Mouse (Mus musculus) naive thymus-derived CD4-positive, alpha-beta T cell, adult 2 months (primary cell): ENCODE results near the gene Prpf8.
A peak's percentile ranks its signal among the peaks of the same experiment; 100 is the strongest.

ENCODE experiments used
- DNase-seq: peaks from one replicate; pipeline ENCODE4 v3.0.0-alpha.2; 2011; ENCODE audit warnings: low read depth

Prpf8 gene

GRCm38 (mm10) chr11:75508162-75508561 is 21.5 kb downstream of the Prpf8 start:
- DNase-seq, result no peak

- no peak for DNase-seq
These were observed 22.3 kb downstream of the Prpf8 start for GRCm38 (mm10) chr11:75508904-75509303.

- DNase-seq, result peak; percentile 24
These were observed 23.4 kb downstream of the Prpf8 start, which contains the start of gene Rilp for GRCm38 (mm10) chr11:75509741-75510626. Gene Rilp, plus strand, starts transcription at chr11:75510094.

GRCm38 (mm10) chr11:75510627-75510993 is 24.0 kb downstream of the Prpf8 start:
- DNase-seq, result peak; percentile 96

DNA sequence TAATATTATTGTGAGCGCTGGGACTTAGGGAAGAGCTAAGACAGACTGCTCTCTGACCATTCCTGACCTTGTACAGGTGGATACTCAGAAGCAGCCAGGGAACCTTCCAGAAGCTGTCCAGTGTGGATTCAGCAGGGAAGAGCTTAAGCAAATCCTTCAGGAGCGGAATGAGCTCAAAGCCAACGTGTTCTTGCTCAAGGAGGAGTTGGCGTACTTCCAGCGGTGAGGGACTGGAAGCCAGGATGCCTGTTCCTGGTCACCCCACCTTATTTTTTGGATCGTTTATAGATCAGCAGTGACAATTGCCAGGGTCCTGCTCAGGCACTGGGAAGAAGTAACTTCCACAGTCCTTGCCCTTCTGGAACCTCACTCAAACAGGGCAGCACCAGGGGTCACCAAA is 24.6 kb downstream of the Prpf8 start:
- no peak for DNase-seq

DNA sequence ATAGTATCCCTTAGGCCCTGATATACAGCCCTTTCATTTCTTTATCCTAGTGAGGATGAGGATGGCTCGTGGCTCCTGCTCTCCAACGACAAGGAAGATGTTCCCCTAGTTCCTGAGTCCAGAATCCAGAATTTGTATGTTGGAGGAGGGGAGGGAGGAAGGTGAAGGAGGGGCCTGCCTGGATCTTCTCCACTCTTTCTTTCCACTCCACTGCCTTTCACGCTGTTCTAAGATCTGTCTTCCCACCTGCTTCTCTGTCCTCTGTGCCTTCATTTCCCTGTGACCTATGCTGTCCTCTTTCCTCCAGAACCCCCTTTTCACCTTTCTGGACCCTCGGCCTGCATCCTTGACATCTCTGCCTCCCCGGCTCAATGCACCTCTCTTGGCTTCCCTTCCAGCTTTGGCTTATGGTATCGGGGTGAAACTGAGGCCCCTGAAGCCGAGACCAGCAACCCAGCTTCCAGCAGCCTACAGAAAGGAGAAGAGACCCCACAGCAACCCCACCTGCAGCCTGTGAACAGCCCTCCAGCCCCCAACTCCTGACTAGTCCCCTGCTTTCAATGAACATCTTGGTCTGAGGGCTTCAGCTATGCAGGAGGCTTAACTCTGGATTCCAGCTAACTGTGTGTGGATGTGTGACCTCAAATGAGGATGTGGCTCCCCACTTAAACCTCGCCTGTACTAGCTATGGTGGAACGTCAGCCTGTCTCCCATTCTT is 25.8 kb downstream of the Prpf8 start:
- DNase-seq, result no peak

- DNase-seq, result no peak
These were observed 26.7 kb downstream of the Prpf8 start, which contains the start of gene Scarf1 for GRCm38 (mm10) chr11:75513336-75513735. Gene Scarf1, plus strand, starts transcription at chr11:75513540.

- DNase-seq, result no peak
These were observed 28.6 kb downstream of the Prpf8 start for GRCm38 (mm10) chr11:75515186-75515585.

GRCm38 (mm10) chr11:75519834-75520633 is 33.4 kb downstream of the Prpf8 start:
- no peak for DNase-seq

GRCm38 (mm10) chr11:75521609-75522008 is 35.0 kb downstream of the Prpf8 start:
- no peak for DNase-seq

- no peak for DNase-seq
These were observed 36.2 kb downstream of the Prpf8 start for GRCm38 (mm10) chr11:75522793-75523192.

DNA sequence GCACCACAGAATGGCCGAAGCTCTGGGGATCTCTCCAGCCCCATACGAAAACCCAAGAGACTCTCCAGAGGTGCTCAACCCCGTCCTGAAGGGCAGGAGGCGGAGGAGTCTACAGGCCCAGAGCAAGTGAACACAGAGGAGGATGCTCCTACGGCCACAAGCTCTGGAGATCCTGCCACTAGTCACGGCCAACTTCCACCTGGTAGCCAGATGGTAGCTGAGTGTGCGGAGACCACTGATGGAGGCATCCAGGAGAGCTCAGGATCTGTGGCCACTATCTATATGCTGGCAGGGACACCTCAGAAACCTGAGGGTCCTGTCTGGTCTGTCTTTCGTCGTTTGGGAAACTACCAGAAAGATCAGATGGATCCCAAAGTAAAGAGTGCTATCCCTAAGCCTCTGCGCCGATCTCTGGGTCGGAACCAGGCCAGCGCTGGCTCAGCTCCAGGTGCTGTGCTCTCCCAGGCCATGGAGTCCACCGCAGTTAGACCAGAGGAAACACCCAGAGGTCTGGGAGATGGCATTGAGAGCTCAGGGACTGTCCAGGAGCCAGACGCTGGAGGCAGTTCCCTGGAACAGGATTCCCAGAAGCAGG is 39.0 kb downstream of the Prpf8 start:
- DNase-seq, result no peak

- DNase-seq, result no peak
These were observed 40.3 kb downstream of the Prpf8 start for GRCm38 (mm10) chr11:75526943-75527342.

- DNase-seq, result no peak
These were observed 43.2 kb downstream of the Prpf8 start for GRCm38 (mm10) chr11:75529771-75530170.

DNA sequence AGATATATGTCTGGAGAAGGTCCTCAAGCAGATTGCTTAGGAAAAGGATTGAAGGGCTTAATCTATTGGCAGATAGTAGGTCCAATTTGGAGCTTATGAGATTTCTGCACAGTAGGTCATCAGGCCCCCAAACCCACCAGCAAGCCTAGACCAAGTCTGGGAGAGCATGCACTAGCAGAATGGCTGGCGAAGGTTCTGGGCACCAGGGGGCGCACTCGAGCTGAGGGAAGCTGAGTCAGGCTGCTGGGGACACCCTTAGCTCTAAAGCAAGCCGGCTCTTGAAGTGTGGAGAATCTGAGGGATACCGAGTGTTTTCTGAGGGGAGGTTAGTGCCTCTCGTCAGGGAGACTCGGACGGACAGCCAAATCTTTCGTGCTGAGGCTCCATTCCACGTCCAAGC is 43.7 kb downstream of the Prpf8 start:
- DNase-seq, result peak; percentile 94

- no peak for DNase-seq
These were observed 44.3 kb downstream of the Prpf8 start for GRCm38 (mm10) chr11:75530845-75531373.

DNA sequence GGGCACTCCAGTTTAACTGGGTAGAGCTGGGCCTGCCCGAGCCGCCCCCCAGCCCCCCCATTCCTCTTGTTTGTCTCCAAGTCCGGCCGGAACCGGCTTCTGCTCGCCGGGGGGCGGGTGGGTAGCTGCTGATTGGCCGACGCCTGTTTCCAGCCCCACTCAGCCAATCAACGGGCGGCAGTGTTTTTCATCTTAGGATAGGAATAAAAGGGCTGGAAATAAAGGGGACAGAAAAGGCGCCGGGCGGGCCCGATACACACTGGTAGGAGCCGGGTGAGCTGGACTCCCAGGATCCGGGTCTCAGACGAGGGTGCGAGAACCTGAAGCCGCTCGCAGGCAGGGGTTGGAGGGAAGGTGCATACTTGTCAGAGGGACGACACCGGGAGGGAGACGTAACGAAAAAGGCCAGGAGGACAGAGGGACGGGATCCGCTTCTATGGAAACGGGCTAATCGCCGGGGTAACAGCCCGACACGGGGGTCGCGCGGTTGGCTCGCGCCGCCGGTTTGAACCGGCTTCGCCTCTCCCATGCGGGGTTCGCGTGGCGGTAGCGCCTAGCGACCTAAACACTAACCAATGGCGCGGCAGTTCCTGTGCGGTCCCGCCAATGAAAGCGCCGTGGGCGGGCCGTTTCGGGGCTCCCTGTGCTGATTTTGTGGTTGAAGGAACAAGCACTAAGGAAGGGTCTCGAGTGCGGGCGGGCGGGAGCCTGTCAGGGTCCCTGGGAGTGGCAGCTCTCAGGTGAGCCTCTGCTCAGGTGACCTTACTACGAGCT is 45.0 kb downstream of the Prpf8 start, which contains the start of gene Slc43a2:
Gene Slc43a2 (plus strand): TSS at position 226 of the 774 bp plus-strand sequence.
- peak; percentile 90 for DNase-seq

DNA sequence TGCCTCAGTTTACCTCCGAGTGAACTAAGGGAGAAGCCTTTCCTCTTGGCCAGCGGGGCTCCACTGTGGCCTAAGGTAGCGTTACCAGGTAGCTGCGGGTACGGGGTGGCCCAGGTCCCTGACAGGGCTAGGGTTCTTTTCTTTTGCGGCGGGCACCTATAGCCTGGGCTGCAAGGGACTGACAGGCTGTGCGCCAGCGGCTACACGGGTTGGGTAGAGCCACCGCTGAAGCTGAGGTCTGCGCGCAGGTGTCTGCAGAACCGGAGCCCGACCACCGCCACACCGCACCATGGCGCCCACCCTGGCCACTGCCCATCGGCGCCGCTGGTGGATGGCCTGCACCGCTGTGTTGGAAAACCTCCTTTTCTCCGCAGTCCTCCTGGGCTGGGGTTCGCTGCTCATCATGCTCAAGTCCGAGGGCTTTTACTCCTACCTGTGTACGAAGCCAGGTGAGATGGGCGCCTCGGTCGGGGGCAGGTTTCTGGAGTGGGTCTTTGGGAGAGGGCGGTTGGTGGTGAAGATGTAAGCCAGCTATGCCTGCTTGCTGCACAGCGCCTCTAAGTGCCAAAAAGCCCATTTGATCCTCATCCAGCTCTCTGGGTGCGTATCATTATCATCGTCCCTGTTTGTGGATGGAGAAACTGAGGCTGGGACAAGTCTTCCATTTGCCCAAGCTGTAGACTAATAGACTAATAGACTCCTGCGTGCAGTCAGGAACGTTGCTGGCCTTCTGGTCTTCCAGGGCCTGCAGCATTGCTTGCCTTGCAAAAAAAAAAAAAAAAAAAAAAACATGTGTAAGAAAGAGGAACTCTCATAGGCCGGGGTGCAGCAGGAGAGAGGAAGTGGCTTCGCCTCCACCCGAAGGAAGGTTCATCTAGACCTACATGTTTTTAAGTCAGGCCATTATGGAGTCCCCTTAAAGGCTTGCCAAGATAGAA is 46.0 kb downstream of the Prpf8 start:
- peak; percentile 79 for DNase-seq

- DNase-seq, result peak; percentile 59
These were observed 46.8 kb downstream of the Prpf8 start for GRCm38 (mm10) chr11:75533314-75534015.
